Mouse (Mus musculus): Measurements from ENCODE around the gene Fam120c. TPM values are rescaled to one million over a fixed set of nuclear protein-coding genes. Genes with fewer than 3 reads are reported as not detected.
A peak's percentile ranks its signal among the peaks of the same experiment; 100 is the strongest.
"Not testable (repeated sequence)": the region's sequence is repeated elsewhere in the genome, so short reads cannot be mapped to it uniquely, and the experiment has no call there.

Gene Fam120c
- polyA plus RNA-seq, 1 experiment from 2014 or later = 1.3 TPM

DNA sequence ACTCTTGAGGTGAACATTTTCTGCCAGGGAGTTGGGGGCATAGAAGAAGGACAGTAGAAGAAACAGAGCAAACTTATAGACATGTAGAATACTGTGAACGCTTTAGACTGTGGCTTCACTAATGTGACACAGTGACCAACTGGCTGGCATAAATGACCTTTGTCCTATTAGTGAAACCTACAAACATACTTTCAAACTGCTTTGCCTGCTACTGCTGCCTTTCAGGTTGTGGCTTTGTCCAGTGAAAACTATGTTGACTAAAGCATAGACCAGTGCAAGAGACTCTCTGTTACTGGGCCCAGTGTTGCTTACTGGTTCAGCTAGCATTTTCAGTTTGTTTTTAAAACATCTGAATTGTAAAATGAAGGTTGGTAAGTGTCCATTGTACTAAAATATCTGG is 100.2 kb downstream of the Fam120c start:
- Histone ChIP-seq H3K9me3 (ENCODE audit: control insufficient read depth, low read length) (no peaks in the 10 kb centered on the region), H3K4me1 (replicated peaks; ENCODE audit: control insufficient read depth, insufficient read depth) (no peaks in the 10 kb centered on the region), H3K27me3 (ENCODE audit: control insufficient read depth, insufficient read depth, low read length) (no peaks in the 10 kb centered on the region), H3K4me2 (replicated peaks; ENCODE audit: low read depth) (no peak overlapping the region), H3K9ac (ENCODE audit: low read length) (no peak overlapping the region), H3K4me3 (ENCODE audit: low read depth, low read length) (no peak overlapping the region), H3K27ac (replicated peaks) (no peak overlapping the region), H3K36me3 (ENCODE audit: control insufficient read depth, insufficient read depth, low read length) (no peaks in the 10 kb centered on the region)
- TF ChIP-seq EP300 (optimal IDR thresholded peaks at IDR 0.05) = no peak
- TF ChIP-seq CTCF (IDR thresholded peaks at IDR 0.05; ENCODE audit: low read depth) = no peak
- ATAC-seq (ENCODE audit: low FRiP score, low TSS enrichment) (no peak), DNase-seq (ENCODE audit: low spot score) (no peak)
- WGBS = 75% methylated on average over 1 of the region's 1 CpGs

DNA sequence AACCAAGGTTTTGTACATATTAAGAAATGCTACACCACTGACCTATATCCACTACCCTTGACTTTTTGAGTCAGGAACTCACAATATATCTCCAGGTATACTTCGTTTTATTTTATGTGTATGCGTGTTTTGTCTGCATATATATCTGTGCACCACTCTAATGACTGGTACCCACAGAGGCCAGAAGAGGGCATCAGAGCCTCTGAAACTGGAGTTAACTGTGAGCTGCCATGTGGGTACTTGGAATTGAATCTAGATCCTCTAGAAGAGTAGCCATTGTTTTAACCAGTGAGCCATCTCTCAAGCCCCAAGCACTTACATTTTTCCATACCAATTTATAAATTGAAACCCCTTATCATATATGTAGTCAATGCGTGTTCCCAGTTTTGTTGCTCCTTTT is 144.2 kb downstream of the Fam120c start:
- H3K27me3 ChIP-seq (ENCODE audit: control insufficient read depth, insufficient read depth, low read length) = no peaks in the 10 kb centered on the region
- no peak for DNase-seq (ENCODE audit: low spot score)
- no peak for ATAC-seq (ENCODE audit: low FRiP score, low TSS enrichment)
- no peaks in the 10 kb centered on the region for H3K36me3 ChIP-seq (ENCODE audit: control insufficient read depth, insufficient read depth, low read length)
- H3K27ac ChIP-seq (replicated peaks) = no peak overlapping the region
- no peak overlapping the region for H3K4me3 ChIP-seq (ENCODE audit: low read depth, low read length)
- H3K4me2 ChIP-seq (replicated peaks; ENCODE audit: low read depth) = no peak overlapping the region
- H3K4me1 ChIP-seq (replicated peaks; ENCODE audit: control insufficient read depth, insufficient read depth) = no peaks in the 10 kb centered on the region
- TF ChIP-seq EP300 (optimal IDR thresholded peaks at IDR 0.05) (no peak), CTCF (IDR thresholded peaks at IDR 0.05; ENCODE audit: low read depth) (0 out of 2 replicates have a peak, but pooled peaks have one; percentile 15)
- H3K9me3 ChIP-seq (ENCODE audit: control insufficient read depth, low read length) = no peaks in the 10 kb centered on the region
- 83% methylated on average over 3 of the region's 3 CpGs for WGBS
- no peak overlapping the region for H3K9ac ChIP-seq (ENCODE audit: low read length)

DNA sequence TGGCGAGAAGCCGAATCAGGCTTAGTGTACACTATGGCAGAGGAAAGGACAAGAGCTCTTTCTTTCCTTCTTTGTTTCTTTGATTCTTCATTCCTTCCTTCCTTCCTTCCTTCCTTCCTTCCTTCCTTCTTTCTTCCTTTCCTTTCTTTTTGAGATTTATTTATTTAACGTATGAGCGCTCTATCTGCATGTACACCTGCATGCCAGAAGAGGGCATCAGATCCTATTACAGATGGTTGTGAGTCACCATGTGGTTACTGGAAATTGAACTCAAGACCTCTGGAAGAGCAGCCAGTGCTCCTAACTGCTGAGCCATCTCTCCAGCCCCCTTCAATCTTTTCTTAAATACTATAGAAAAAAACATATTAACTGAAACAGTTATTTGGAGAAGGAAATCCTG is 149.3 kb downstream of the Fam120c start:
- H3K9ac ChIP-seq (ENCODE audit: low read length); H3K4me1 ChIP-seq (replicated peaks; ENCODE audit: control insufficient read depth, insufficient read depth); H3K27me3 ChIP-seq (ENCODE audit: control insufficient read depth, insufficient read depth, low read length); H3K9me3 ChIP-seq (ENCODE audit: control insufficient read depth, low read length); H3K27ac ChIP-seq (replicated peaks); H3K4me2 ChIP-seq (replicated peaks; ENCODE audit: low read depth); ATAC-seq (ENCODE audit: low FRiP score, low TSS enrichment); H3K36me3 ChIP-seq (ENCODE audit: control insufficient read depth, insufficient read depth, low read length); H3K4me3 ChIP-seq (ENCODE audit: low read depth, low read length); DNase-seq (ENCODE audit: low spot score): not testable (repeated sequence)
- WGBS = 100% methylated on average over 4 of the region's 4 CpGs

DNA sequence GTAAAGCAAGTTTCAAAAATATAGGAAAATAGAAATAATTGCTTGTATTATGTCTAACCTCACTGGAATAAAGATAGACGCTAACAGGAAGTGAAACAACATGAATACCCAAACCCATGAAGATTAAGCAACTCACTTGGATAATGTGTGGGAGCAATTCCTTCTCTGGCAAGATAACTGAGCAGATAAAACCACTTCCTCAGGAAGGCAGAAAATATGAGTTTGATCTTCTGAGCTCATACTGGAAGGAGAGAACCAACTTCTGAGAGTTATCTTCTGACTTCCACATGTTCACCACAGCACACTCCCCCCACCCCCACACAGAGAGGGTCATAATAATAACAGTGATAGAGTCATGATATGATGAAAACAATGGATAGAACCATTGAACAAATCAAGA is 152.6 kb downstream of the Fam120c start:
- H3K9ac ChIP-seq (ENCODE audit: low read length) = no peak overlapping the region
- H3K4me1 ChIP-seq (replicated peaks; ENCODE audit: control insufficient read depth, insufficient read depth) = no peaks in the 10 kb centered on the region
- no peak overlapping the region for H3K4me2 ChIP-seq (replicated peaks; ENCODE audit: low read depth)
- no peak for TF ChIP-seq EP300 (optimal IDR thresholded peaks at IDR 0.05)
- TF ChIP-seq CTCF (IDR thresholded peaks at IDR 0.05; ENCODE audit: low read depth) = no peak
- no peaks in the 10 kb centered on the region for H3K27me3 ChIP-seq (ENCODE audit: control insufficient read depth, insufficient read depth, low read length)
- ATAC-seq (ENCODE audit: low FRiP score, low TSS enrichment) (no peak), DNase-seq (ENCODE audit: low spot score) (no peak)
- H3K27ac ChIP-seq (replicated peaks) = no peak overlapping the region
- no peaks in the 10 kb centered on the region for H3K9me3 ChIP-seq (ENCODE audit: control insufficient read depth, low read length)
- H3K4me3 ChIP-seq (ENCODE audit: low read depth, low read length) = no peak overlapping the region
- WGBS = 73% methylated on average over 1 of the region's 1 CpGs
- no peaks in the 10 kb centered on the region for H3K36me3 ChIP-seq (ENCODE audit: control insufficient read depth, insufficient read depth, low read length)

DNA sequence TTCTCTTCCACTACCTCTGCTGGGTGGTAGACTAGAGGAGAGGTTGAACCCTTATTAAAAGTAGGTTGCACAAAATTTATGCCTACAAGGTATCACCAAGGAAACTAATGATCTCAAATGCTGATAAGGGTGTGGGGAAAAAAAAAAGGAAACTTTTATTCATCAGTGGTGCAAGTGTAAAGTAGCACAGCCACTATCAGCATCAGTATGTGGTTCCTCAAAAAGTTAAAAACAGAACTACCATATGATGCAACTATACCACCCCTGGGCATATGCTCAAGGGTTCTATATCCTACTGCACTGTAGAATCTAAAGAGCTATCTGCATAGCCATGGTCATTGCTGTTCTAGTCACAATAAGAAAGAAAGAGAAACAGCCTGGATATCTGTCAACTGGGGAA is 164.6 kb downstream of the Fam120c start:
- no peaks in the 10 kb centered on the region for H3K27me3 ChIP-seq (ENCODE audit: control insufficient read depth, insufficient read depth, low read length)
- ATAC-seq (ENCODE audit: low FRiP score, low TSS enrichment) (no peak), DNase-seq (ENCODE audit: low spot score) (no peak)
- no peak overlapping the region for H3K9ac ChIP-seq (ENCODE audit: low read length)
- no peak overlapping the region for H3K4me3 ChIP-seq (ENCODE audit: low read depth, low read length)
- H3K4me1 ChIP-seq (replicated peaks; ENCODE audit: control insufficient read depth, insufficient read depth) = no peaks in the 10 kb centered on the region
- TF ChIP-seq CTCF (IDR thresholded peaks at IDR 0.05; ENCODE audit: low read depth) = no peak
- no peak for TF ChIP-seq EP300 (optimal IDR thresholded peaks at IDR 0.05)
- no peak overlapping the region for H3K27ac ChIP-seq (replicated peaks)
- no peak overlapping the region for H3K4me2 ChIP-seq (replicated peaks; ENCODE audit: low read depth)
- no peaks in the 10 kb centered on the region for H3K9me3 ChIP-seq (ENCODE audit: control insufficient read depth, low read length)
- H3K36me3 ChIP-seq (ENCODE audit: control insufficient read depth, insufficient read depth, low read length) = no peaks in the 10 kb centered on the region

DNA sequence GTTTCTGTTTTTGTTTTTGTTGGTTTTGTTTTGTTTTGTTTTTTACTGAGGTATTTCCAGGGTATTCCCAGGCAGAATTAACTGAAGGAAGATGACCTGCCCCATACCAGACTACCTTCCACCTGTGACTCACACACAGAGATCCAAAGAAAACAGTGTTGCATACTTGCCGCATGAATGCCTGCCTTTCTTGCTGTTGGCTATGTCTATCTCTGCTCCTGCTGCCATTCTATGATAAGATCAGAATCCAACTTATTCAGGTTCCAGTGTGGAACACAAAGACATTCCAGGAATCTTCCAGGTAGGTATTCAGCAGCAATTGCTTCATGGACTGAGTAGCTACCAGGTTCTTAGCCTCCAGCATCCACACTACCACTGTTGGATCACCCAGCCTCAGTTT is 165.9 kb downstream of the Fam120c start:
- ATAC-seq (ENCODE audit: low FRiP score, low TSS enrichment) (no peak), DNase-seq (ENCODE audit: low spot score) (no peak)
- H3K27me3 ChIP-seq (ENCODE audit: control insufficient read depth, insufficient read depth, low read length) = no peaks in the 10 kb centered on the region
- WGBS = 79% methylated on average over 1 of the region's 1 CpGs
- H3K9me3 ChIP-seq (ENCODE audit: control insufficient read depth, low read length) = no peaks in the 10 kb centered on the region
- no peak overlapping the region for H3K9ac ChIP-seq (ENCODE audit: low read length)
- H3K4me1 ChIP-seq (replicated peaks; ENCODE audit: control insufficient read depth, insufficient read depth) = no peaks in the 10 kb centered on the region
- no peak for TF ChIP-seq CTCF (IDR thresholded peaks at IDR 0.05; ENCODE audit: low read depth)
- TF ChIP-seq EP300 (optimal IDR thresholded peaks at IDR 0.05) = no peak
- no peaks in the 10 kb centered on the region for H3K36me3 ChIP-seq (ENCODE audit: control insufficient read depth, insufficient read depth, low read length)
- no peak overlapping the region for H3K4me2 ChIP-seq (replicated peaks; ENCODE audit: low read depth)
- no peak overlapping the region for H3K4me3 ChIP-seq (ENCODE audit: low read depth, low read length)
- no peak overlapping the region for H3K27ac ChIP-seq (replicated peaks)
